Mouse (Mus musculus) urinary bladder, postnatal 10 days (tissue): ENCODE measurements at regions not wholly inside any gene's neighbourhood (a gene's known extent, or its start where the extent isn't known, plus 50 kb on each side); places are given as distances from the start of the nearest gene placed in this dataset.

Experiments used
- DNase-seq: peaks from one replicate; pipeline ENCODE4 v3.0.0; 2022; ENCODE audit warnings: low spot score

DNA sequence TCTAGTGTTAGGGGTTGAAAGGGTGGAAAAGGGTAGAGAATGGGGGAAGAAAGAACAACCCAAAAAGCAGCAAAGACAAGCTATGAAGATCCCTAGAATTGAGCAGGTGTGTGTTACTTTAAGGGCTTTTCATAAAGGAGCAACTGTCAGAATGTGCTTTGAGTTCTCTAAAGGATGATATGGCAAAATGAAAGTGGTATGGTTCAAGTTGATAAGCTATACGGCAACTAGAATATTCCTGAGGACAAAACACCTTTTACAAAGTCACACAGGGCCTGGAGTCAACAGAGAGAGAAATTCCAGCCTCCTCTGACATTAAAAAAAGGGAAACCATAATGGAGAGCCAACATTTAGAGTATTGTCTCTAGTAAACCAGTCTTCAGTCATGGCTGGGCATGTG, 320.6 kb upstream of the Pard3b start:
- DNase-seq, result no peak

DNA sequence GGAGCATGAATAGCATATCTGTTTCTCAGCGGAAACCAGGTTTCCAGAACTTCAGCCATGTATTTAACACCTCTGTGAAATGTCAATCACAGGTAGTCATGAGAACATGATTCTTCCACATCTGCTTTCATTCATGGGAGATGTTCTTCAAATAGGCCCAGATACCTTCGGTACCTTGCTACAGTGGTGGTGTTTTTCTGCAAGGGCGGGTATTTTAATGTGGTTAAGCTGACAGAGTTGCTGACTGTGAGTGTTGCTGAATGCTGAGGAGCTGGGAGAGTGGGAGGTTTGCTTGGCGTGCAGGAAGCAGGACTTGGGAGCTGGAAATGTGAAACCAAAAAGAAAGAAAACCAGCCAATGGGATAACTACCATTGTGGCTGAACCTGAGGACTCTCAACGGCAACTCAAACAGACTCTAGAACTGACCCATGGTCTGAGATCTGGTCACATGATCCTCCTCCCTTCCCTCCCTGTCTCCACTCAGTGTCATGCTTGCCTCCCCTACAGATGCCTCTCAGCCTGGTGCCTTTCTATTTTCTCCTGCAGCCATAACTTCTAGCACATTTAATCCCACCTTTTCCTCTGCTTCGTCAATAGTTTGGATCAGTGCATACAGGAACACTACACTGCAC, 317.0 kb upstream of the Pard3b start:
- DNase-seq, result no peak

DNA sequence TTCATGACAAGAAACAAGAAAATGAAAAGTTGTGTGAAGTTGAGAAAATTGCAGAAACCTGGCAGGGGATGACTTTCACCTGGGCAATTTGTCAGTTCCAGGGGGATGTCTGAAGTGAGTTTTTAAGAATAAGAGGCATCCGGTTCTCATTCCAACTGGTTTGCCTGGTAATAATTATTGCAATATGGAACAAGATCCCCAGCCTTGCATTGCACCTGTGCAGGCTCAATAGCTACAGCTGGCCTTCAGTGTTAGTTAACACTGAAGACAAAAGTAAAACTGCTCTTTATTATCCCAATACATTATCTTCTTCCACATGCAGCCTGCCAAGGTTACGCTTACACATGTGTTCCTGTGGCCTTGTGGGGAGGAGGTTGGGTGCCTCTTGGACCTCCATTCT, 307.2 kb upstream of the Pard3b start:
- no peak for DNase-seq

DNA sequence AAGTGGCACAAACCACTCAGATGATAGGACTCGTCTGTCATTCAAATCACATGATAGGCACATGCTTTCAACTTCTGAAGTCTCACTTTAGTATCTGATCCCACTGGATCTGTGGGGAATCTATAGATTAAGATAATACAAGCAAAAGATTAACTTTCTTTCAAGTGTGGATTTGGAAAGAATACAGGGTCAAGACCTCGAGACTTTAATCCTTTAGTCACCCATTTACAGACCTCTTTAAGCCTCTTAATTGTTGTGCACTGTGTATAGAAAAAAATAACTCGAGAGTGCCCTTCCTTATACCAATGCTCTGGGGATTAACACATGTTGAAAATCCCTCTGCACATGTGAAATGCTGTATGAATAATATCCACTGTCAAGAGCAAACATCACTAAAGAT, 306.7 kb upstream of the Pard3b start:
- DNase-seq, result no peak

DNA sequence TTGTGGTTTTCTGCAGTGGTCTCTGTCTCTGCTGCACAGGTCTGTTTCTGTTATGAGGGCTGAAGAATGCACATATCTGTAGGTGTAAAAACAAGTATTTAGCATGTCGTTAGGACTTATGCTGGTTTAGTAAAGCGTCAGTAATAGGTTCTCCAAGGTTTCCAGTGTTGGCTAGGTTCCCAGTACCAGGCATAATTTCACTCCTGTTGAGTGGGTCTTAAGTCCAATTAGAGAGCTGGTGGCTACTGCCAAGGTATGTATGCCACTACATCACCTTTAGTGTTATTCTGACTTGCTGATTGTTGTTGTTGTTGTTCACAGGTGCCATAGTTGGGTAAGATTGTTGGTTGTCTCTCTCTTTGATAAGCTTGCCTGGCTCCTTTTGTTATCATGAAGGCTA, 302.3 kb upstream of the Pard3b start:
- no peak for DNase-seq

DNA sequence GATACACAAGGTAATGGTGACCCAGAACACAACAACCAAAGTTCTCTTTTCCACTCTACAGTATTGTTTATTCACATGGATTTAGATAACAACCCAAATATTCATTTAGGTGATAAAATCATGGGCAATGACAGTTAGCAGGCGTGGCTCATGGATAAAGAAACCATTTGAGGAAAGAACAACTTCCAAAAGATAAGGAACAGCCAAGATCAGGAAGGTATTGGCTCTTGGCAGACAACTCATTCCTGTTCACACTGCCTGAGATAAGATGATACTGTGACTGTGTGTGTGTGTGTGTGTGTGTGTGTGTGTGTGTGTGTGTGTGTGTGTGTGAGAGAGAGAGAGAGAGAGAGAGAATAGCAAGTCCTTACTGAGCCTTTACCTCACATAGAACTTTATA, 285.7 kb upstream of the Pard3b start:
- DNase-seq, result no peak

DNA sequence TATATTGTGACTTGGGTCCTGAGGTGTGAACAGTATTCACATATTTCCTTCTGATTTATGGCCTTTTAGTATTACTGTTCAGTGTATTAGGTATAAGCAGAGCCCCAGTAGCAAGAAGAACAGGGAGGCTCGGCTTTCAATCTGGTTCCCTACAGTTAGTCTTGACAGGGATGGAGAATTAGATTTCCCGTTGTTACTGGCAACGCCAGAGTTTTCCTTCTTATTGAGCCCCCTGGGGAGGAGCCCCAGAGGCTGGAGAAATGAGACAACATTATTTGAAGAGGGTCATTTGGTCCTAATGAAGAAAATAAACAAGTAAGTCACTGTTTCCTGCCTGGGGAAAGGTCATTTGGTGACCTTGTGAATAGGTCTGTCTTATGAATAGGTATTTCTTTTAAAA, 285.1 kb upstream of the Pard3b start:
- no peak for DNase-seq

DNA sequence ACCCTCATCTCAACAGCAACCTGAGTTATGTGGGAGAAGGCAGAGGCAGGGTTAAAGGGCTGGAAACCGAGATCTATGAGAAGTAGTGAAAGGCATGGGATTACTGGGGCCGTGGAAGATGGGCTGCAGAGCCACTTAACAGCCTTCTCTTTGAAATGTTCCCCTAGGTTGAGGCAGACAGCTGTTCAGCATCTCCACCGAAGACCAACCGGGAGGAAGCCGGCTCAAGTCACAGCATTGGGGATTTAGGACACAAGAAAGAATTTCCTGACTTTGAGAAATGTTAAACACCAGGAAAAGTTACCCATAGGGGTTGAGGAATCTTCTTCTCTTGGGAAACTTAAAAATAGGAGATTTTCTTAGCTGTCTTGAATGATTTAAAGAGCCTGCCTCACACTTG, 283.4 kb upstream of the Pard3b start:
- DNase-seq, result no peak

DNA sequence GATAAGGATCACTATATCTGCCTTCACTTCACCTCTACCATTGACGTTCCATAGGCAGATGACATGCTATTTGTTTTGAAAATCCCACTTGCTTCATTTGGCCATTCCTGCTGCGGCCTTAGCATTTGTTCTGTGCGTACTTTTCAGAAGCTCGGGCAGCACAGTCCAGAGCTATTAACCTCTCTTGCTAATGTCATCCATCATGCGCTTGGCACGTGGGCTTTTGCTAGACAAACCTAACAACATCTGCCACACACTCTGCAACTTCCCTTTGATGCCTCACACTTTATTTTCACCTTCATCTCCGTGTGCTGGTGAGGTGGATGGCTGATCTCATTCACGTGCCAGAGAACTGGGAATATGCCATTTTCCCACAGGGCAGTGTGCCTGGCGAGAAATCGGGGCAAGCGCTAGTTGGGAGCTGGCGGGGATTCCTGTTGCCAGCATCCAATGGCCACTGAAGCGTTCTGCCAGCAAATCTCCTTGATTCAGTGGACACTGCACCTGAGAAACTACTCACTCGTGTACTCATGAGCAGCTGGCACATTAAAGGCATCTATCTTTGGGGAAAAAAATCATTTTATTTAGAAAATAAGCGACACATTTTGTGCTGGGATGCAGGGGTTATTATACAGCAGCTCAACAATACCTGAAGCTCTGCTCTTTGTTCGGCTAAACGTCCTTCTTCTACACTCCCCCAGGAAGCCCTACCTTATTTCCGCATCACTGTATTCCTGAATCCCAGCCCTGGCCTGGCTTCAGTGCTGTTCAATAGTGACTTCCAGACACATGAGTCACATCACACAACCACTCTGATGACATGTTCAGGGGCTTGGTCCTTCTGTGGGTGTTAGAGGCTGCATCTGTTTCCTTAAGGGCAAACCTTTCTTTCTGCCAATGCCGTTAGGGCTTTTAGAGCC, 279.4 kb upstream of the Pard3b start:
- no peak for DNase-seq

DNA sequence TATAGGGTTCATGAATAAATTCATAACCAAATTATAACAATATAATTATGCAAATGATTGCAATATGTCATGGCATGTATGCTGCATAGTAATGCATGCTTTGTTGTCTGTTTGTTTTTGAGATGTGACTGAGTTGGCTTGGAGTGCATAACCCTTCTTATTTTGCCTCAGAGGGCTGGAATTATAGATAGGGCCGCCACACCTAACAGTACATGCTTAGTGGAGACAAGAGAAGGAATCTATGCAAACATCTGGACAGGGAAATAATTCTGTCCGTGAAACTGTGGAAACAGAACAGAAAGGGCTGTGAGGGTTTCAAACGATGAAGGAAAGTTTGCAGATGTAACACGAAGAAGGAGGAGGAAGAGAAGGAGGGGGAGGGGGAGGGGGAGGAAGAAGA, 266.0 kb upstream of the Pard3b start:
- DNase-seq, result no peak

DNA sequence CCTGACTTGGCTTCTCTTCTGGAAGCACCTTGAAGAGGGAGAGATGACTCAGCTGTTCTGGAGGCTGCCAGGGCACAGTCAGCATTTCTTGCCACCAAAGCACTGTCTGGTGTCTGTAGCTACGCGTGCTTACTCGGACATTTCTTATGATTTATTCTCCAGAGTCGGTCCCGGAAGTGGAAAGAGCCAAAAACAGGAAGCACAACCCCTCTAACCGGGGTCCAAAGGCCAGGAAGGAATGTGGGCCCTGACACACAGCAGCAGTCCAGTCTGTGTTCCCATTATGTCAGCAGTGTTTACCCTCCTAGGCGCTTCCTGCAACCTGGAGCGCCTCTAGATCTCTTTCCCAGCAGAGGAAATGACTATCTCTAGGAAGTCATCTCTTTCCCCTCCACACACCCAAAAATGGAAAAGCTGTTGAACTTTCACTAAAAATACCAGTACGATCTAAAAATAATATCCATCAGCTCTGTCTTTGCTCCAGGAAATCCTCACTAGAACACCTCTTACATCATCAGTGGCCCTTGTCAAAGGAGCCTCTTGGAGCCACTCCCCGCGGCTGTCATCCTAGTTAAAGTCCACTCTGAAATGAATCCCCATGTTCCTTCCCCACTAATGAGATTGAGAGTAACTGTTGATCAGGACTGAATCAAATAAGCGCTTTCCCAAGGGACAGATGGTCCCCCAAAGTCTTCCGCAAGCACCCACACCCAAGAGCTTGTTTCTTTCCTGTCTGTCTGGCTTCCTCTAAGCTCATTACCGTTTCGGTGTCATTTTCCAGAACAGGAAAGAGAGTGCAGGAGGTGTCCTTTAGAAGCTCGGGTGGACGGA, 264.7 kb upstream of the Pard3b start:
- no peak for DNase-seq

DNA sequence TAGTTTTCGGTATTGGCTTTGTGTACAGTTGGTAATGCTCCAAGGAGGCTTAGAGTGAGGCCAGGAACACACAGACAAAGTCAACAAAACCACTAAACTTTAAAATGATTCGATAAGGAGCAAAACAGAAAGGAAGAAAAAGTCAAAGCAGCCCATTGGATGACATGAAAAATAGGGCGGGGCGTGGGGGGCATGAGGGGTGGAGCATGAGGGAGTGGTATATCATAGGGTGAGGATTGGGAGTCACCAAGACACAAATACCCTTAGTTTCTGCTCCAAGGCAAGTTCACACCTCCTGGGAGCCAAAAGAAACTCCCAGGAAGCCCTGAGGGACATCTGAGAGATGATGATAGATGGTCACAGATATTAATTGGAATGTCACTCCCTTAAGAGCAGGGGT, 262.2 kb upstream of the Pard3b start:
- no peak for DNase-seq

DNA sequence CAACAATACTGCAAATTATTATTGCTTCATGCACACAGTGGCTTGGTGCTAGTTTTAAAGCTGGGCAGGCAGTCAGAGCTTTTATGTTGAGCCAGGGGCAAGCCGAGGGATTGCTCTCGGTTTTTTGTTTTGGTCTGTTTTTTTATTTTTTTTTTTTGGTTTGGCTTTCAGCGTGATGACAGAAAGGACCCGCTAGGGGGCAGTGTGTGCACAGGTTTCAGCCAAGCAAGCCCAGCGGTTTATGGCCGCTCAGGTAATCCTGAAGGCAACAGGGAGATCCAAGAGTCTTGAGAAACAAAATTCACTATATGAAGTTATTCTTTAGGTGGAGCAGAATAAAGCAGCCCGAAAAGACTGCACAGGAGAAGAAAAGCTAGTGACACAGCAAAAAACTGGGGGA, 261.6 kb upstream of the Pard3b start:
- DNase-seq, result no peak

DNA sequence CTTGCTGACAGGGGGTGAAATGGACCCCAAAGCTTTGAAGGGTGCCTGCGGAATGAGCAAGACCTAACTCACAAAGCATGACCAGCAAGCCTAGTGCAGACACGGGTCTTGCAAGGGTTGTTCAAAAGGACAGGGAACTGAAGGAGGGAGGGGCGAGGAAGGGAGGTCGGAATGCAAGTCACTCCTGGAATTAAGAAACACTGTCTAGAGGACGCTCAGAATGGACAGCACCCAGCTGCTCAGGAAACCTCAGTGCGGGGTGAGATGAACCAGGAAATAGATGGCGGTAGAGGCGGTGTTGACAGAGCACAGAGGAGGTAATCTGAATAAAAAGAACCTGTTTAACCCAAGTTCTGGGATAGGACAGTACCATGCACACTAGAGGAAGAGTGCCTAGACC, 260.4 kb upstream of the Pard3b start:
- DNase-seq, result no peak

DNA sequence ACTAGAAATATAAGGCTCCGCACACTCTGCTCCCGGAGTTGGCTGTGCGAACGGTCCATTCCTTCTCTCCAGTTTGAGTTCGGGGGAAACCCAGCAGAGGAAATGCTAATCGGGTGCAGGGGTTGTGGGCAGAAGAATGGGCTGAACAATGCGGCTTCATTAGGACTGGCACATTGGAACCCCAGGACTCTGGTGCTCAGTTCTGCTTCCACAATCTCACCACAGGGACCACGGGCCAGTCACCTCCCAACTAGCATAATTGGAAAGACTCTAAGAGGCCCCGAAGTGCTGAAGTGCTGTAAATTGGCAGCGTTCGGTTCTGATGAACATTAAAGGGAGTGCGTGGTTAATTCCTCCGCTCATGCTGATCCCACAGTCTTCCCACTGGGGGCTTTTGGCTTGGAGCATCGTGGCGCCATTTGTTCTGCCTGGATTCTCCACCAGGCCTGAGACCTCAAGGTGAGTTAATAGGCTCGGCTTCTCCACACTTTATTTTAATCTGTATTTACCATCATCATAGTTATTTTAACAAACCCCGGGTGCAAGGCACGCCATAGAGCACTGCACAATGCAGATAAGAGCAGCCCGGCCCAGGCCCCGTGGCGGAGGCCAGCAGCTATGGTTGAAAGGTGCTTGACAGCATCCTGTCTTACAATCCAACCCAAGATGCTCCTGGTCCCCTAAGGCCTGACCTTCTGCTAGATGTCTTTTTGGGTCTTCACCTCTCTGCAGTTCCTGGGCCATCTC, 258.7 kb upstream of the Pard3b start:
- no peak for DNase-seq

DNA sequence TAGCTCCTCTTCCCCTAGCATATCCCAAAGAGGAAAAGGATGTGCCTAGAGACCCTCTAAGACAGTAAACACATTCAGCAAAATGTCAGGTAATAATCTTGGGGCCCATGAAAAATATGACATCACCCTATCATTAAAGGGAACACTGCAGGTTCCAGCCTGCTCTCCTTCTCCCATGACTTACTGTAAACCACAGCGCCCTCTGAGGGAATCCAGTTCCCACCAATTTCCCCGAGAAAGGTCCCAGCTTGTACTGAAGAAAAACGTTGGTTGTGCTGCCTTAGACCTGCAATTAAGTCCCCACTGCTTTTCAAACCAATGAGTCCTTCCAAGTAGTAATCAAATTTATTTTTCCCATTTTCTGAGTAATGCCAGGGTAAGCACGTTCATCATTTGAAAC, 251.0 kb upstream of the Pard3b start:
- no peak for DNase-seq

DNA sequence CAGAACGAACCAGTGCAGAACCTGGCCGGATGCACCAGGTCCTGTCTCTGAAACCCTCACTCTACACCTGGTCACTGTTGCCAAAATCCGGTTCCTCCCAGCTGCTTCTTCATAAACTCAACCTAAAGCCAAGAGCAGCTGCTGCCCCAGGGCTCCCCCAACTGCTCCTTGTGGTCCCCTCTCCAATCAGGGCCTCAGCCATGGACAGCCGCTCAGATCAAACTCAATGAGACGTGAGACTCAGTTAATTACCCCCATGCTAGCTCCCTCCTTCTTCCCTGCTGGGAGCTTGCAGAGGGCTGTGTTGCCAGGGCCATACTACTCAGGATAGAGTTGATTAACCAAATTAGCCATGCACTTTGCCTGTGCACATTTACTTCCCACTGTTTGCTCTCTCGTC, 240.8 kb upstream of the Pard3b start:
- DNase-seq, result no peak

DNA sequence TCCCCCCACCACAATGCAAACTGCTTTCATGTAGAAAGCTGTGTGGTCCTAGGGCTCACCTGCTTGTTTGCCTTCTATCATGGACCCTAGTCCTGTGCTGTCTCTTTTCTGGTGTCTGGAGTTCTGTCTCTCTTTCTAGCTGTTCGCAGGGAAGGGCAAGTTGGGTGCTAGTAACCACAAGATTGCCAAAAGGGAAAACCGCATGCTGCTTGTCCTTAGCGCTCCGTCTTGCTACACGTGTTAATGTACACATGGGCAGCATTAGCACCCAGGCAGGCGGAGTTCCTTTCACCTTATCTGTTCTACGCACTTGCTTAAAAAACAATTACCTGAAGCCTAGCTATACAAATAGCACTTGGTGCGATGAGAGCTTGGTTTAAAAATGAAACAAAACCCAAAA, 236.3 kb upstream of the Pard3b start:
- no peak for DNase-seq

DNA sequence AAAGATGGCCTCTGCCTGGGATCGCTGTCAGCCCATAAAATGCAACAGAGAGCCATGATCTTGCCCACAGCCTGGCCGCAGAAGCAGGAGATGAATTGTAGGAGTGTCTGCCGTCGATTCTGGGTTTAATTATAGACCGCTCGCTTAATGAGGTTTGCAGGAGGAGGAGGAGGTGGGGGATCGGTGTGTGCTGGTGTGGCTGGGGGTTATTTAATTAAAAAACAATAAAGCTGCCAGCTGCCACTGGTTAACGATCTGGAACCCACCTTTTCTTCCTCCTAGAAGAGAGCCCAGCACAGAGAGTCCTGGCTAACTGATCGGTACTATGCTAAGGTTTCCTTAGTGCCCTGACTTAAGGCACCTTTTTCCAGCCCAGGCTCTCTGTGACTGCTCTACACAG, 231.4 kb upstream of the Pard3b start:
- no peak for DNase-seq

DNA sequence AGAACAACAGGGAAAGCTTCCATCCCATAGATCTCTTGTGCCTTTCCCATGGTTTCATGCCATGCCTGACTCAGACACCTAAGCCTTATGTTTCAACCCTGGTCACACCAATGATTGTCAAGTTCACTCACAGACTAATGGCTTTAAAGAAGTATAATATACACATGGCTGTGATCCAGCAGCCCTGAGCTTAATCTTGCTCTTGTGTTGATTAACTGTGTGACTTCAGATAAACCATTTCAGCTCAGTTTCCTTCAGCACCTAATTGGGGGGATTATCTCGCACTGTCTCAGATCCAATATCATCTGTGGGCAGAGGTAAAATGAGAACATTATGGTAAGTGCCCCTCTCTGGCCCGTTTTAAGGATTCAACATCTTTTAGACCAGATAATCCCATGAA, 223.9 kb upstream of the Pard3b start:
- no peak for DNase-seq

DNA sequence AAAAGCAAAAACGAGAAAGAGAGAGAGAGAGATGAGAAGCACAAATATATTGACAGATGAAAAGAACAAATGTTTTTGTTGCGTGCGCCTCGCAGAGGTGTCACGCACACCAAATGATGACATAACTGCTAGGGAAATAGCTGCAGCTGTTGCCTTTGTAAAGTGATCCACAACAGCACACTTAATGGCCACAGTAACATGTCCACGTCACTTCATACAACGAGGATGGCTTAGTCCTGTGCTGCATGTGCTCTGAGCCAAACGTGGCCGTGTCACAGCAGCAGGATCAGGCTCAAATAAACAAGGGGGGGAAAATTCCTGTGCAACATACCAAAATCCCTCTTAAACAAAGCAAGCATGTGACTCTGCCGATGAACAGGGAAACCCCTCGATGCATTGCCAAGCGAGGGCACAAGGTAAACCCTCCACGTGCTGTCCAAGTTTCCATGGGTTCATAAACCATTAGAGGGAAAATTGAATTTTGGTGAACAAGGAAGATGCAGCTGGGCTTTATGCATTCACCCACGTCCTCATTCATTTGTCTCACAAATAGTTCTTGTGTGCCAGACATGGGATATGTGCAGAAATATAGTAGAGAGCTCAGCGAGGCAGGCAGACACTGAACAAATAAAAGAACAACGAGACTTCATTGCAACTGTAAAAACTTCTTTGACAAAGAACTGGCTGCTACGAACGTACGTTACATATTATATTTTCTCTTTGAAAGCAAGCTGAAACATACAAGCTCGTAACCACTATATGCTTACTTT, 223.0 kb upstream of the Pard3b start:
- DNase-seq, result no peak
